Mouse (Mus musculus) liver, embryonic 14.5 days (tissue): ENCODE measurements at regions not wholly inside any gene's neighbourhood (a gene's known extent, or its start where the extent isn't known, plus 50 kb on each side); places are given as distances from the start of the nearest gene placed in this dataset.

Experiments used
- CTCF ChIP-seq: IDR thresholded peaks from 2 replicates; pipeline ENCODE4 v1.5.1; 2016; ENCODE audit warnings: antibody characterized with exemption, low read depth, control low read depth
- EP300 ChIP-seq: IDR thresholded peaks from 2 replicates; pipeline ENCODE4 v1.6.1; 2016; ENCODE audit warnings: antibody characterized with exemption, low read depth

DNA sequence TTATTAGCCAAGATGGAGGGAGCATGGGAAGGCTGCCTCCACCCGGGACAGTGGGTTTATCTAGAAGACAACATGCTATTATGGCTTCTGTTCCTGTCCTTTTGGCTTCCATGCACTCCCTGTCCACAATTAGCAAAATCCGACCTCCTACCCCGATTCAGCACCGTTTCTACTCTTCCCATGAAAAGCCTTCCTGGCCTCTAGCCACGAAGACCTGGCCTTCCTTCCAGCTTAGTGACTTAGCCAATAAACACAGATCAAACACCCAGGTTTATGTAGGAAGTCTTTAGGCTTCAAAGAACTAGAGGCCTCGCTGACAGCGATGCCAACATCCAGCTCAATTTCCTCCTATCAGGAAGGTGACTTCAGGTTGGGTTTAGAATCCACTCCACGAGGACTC is 338.5 kb upstream of the Zmiz1 start:
- no peak for TF ChIP-seq CTCF
- TF ChIP-seq EP300, result no peak
